Mouse (Mus musculus) kidney, postnatal 25 days (tissue): ENCODE measurements around the gene Krt16.

Source experiments
- DNase-seq, 2 experiments: peaks; one replicate each; pipeline ENCODE4 v3.0.0; 2021; ENCODE audit warnings: mixed read lengths in 2 of 2

Gene Krt16

GRCm38 (mm10) chr11:100248852-100249465 lies at the start of gene Krt16:
Gene Krt16, minus strand, starts transcription at chr11:100248902.
- DNase-seq = no peak

- DNase-seq = no peak
These were observed 49.1 kb upstream of the Krt16 start for GRCm38 (mm10) chr11:100297801-100298200.

GRCm38 (mm10) chr11:100295308-100295707 lies 46.6 kb upstream of the Krt16 start:
- peak; percentile 77 to 90 for DNase-seq

- no peak for DNase-seq
These were observed 44.2 kb upstream of the Krt16 start for GRCm38 (mm10) chr11:100292884-100293283.

GRCm38 (mm10) chr11:100290235-100290634 lies 41.5 kb upstream of the Krt16 start:
- DNase-seq = no peak

- peak; percentile 18 to 60 for DNase-seq
These were observed 40.2 kb upstream of the Krt16 start for GRCm38 (mm10) chr11:100288942-100289341.

GRCm38 (mm10) chr11:100287024-100287423 lies 38.3 kb upstream of the Krt16 start:
- DNase-seq = peak in 1 of 2 experiments; percentile 55

- no peak for DNase-seq
These were observed 36.3 kb upstream of the Krt16 start for GRCm38 (mm10) chr11:100284988-100285387.

- peak; percentile 83 to 89 for DNase-seq
These were observed 33.8 kb upstream of the Krt16 start for GRCm38 (mm10) chr11:100282549-100282948.

- DNase-seq = peak; percentile 71 to 95
These were observed 33.2 kb upstream of the Krt16 start for GRCm38 (mm10) chr11:100281596-100282544.

GRCm38 (mm10) chr11:100278759-100279158 lies 30.1 kb upstream of the Krt16 start:
- DNase-seq = no peak

GRCm38 (mm10) chr11:100277726-100278480 lies 29.2 kb upstream of the Krt16 start:
- no peak for DNase-seq

GRCm38 (mm10) chr11:100275466-100275865 lies 26.8 kb upstream of the Krt16 start:
- no peak for DNase-seq

- DNase-seq = no peak
These were observed 26.0 kb upstream of the Krt16 start for GRCm38 (mm10) chr11:100274719-100275118.

- DNase-seq = no peak
These were observed 23.2 kb upstream of the Krt16 start for GRCm38 (mm10) chr11:100271878-100272277.

- DNase-seq = no peak
These were observed 21.2 kb upstream of the Krt16 start, which contains the start of gene Krt42 for GRCm38 (mm10) chr11:100269821-100270332. Gene Krt42, minus strand, starts transcription at chr11:100269871.

GRCm38 (mm10) chr11:100262058-100262980 lies 13.6 kb upstream of the Krt16 start:
- no peak for DNase-seq

GRCm38 (mm10) chr11:100261235-100261605 lies 12.5 kb upstream of the Krt16 start:
- DNase-seq = no peak

GRCm38 (mm10) chr11:100260514-100261234 lies 12.0 kb upstream of the Krt16 start, which contains the start of gene Krt17:
Gene Krt17, minus strand, starts transcription at chr11:100261029.
- no peak for DNase-seq

- DNase-seq = no peak
These were observed 10.4 kb upstream of the Krt16 start for GRCm38 (mm10) chr11:100259079-100259478.

- DNase-seq = no peak
These were observed 9.3 kb upstream of the Krt16 start for GRCm38 (mm10) chr11:100257967-100258366.
